Mouse (Mus musculus) spleen, postnatal 4 days (tissue): ENCODE measurements at regions not wholly inside any gene's neighbourhood (a gene's known extent, or its start where the extent isn't known, plus 50 kb on each side); places are given as distances from the start of the nearest gene placed in this dataset.
"Not testable (repeated sequence)": the region's sequence is repeated elsewhere in the genome, so short reads cannot be mapped to it uniquely, and the experiment has no call there.

ENCODE experiments used
- DNase-seq, 2 experiments: peaks; one replicate each; pipeline ENCODE4 v3.0.0; 2022; ENCODE audit warnings: low spot score in 2 of 2

DNA sequence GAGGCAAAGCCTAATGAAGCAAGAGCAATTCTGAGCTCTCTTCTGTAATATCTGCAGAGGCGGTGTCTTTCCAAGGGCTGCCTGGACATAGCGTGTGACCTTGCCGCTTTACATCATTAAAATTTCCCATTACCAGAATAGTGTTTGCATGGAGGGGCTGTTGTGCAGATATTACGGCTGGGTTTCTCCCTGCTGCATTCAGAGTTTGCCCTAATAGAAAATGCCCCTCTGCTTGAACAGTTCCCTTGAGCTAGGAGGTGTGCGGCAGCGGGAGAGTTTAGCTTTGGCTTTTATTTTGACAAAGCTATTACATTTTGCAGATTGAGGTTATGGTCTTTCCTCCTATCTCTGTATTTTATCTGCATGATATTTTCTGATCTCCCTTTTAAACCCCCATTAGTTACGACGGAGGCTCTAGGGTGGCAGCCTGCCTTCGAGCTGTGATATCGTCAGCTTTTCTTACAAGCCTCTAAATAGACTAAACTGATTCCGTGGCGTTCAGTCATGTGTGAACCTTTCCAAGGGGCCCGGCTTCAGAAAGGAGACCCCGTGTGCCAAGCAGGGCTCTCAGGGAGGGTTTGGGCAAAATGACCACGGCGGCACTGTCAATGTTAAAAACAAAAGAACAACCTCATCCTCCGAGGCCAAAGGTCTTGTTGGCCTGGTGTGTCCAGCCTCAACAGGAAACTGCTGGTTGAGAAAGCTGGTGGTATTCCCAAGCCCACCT is 182.2 kb upstream of the Pmfbp1 start:
- DNase-seq = no peak

DNA sequence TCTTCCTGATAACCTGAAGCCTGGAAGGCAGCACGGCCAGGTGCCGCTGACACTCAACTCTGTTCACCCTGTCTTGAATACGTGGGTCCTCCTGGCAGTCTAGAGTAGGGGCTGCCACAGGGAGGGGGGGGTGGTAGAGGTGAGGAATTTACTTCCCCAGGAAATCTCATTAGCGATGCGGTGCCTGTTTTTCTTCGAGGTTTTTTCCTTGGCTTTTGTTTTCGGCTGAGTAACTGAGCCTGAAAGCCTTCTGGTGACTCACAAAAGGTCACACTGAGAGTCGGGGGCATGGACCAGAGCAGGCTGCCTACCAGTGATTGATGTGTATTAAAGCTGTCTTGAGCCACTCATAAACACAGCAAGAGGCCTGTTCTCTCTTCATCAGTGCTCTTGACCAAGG is 181.1 kb upstream of the Pmfbp1 start:
- DNase-seq = no peak

DNA sequence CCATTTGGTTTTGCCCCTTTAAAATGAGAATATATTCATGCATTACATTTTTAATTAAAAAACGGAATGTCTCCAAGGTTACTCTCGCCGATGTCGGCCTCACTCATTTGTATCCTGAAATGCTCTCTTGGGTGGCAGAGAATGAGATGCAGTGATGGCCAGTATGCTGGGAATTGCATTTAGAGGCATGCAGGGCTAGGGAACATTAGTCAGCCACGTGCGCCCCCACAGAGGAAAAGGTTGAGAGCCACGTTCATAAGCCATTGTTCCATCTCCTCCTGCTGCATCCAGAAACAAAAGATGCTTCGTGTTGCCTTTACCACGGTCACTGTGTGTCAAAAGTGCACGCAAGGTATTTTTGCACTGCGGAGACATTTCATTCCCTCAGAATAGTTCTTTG is 172.9 kb upstream of the Pmfbp1 start:
- no peak for DNase-seq

DNA sequence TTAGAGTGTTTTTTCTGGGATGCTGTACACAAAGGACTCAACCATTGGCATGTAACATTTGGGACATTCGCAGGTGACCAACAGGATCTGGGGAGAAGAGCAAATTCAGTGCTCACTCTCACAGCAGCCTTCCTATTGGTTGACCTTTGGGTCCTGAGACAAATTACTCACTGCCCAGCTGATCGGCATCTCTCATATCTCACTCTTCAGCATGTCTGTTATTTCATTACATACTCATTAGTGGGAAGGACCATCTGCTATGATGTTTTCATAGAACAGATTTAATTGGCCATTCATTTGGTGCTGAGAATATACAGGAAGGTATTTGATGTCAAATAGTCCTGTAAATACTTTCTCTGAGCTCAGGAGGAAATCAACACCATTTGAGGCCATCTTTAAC is 170.5 kb upstream of the Pmfbp1 start:
- no peak for DNase-seq

DNA sequence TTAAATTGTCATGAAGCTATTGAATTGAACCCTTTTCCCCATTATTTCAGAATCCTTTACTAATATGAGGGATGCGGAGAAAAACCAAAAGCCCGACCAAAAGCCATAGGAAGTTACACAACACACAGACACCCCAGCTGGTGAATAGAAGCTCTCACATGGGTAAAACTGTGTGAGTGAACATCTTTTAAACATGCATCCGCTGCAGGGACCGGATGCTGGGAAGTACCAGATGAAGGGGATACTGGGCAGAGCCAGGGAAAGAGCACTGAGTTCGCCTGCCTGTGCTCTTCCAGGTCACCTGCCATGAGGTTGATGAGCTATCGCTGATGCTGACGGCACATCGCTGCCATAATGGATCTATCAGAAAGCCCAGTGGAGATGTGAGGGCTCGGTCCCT is 169.6 kb upstream of the Pmfbp1 start:
- no peak for DNase-seq

DNA sequence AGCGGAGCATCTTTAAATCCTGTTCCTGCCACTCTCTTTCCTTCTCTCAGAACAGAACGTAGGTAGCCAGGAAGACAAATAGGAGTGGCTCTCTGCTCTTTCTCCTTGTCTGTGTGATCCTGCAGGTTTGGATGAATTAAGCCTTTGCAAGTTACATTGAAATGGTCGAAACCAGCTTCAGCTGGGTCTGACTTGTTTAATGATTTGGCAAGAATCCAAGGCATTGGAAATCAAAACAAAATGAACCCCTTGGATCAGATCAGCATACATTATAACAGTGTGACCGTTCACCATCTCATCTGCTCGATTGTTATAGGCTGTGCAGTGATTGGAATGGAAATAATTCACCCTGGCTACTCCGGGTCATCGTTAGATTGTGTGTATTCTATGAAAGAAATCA is 157.6 kb upstream of the Pmfbp1 start:
- DNase-seq = no peak

DNA sequence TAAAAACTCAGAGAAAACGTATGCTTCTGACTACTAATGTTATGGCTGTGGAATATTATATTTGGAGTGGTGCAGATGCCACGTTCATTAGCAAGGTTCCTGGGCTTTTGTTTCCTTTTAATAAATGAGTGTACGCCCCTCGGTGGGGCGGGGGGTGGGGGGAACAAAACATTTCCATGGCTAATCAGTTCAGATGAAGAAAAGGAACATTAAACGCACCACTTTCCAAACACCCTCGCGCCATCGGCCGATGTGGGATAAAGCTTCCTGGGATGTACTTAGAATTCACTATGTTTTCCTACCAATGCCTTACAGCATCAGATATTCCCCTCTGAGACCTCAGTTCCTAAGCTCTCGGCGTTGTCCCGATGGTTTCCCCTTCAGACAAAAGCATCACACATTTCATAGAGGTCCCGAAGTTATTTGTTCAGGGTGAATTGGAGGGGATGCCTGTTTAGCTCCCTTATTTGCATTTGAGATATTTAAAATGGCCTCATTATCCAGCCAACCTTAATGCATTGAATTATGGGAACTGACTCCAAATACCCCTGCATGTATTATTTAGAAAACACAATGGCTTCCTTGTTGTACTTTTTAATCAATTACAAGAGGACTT is 155.5 kb upstream of the Pmfbp1 start:
- no peak for DNase-seq

DNA sequence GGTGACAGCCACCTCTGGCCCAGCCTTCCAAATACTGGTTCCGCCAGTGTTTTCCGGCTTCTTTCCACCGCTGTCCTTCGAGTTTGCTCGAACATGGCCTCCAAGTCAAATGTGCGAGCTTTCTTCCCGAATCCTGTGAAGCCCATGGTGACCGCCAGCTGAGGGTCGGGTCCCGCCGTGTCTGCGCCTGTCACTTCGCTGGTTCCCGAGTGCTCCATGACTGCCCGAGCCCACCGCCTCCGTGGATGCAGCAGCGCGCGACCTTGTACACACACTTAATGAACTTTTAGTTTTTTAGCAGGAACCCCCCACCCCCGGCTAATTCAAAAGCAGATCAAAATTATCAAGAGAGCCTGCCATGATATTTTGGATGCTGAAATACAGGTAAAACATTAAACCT is 153.2 kb upstream of the Pmfbp1 start:
- DNase-seq = not testable (repeated sequence)

DNA sequence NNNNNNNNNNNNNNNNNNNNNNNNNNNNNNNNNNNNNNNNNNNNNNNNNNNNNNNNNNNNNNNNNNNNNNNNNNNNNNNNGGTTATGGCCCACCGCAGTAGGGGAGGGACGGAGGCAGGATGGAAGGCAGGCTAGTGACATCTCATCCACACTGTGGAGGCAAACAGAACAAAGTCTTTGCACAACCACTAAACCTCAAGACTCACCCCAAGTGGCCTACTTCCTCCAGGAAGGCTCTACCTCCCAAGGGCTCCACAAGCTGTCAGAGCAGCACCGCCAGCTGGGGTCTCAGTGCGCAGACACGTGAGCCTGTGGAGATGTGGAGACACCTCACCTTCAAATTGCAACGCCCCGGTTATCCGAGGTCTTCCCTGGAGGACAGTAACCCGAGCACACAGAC is 138.7 kb upstream of the Pmfbp1 start:
- no peak for DNase-seq

DNA sequence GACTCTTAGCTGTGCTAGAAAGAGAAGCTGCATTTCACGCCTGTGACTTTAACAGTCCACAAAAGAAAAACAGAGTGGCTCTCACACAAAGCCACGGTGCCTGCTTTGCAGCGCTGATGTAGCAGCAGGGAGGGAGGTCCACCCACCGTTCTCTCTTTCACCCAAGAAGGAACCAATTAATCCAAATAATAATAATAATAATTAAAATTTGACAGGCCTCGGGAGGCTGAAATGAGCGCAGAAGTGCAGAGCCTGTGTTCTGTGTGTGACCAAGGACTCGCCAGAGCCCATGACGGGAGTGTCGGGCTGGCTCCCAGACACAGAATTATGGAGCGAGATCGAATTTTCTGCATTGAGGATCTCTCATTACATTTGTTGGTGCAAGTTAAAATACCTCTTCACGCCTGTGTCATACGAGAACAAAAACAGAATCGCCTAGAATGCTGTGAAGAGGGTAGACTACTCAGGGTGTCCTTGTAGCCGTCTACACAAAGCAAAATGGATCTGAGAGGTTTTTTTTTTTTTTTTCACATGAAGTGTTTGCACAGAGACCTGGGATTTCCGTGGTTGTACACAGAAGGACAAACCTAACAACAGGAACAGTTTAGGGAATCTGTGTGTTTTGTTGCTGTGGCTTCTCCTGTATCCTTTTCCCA is 134.3 kb upstream of the Pmfbp1 start:
- no peak for DNase-seq

DNA sequence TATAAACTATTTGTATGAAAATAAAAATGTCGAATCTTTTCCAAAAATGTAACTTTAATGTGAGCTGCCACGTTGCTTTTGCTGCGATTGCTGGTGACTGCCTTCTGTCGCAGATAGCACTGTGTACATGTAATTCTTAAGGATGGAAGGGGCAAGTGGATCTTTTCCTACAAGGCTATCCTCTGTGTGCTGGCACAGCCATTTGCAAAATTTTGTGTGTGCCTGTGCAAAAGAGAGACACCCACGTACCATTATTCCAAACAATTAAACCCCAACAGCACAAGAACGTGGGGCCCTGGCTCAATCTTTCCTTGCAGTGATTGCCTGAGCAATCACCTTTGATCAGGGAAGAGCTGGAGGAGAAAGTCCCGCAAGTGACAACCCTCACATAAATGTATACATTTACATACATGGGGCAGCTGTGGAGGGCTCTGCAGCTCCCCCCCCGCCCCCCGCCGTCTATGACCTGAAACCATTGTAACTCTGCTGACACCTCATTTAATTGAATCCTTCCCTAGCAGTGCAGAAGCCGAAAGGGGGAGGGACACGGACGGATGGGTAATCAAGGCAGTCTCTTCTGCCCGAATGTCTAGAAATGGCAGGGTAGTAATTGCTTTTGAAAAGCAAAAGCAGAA is 133.6 kb upstream of the Pmfbp1 start:
- DNase-seq = no peak

DNA sequence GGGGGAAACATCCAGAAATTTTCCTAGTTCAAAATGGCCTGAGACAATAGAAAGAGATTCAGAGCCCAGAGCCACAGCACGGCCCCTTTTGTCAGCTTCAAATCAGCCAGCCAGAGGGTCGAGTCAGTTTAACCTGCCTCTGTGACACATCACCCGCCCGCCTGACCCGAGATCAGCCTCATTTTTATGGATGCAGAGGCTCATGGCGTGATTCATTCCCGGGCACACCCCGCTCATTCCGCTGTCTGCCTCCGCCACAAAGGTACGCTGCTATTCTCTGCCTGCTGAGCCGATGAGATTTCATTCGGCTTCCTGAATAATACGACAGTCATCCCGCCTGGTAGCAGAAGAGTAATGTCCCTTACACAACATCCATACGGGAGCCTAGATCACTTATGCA is 132.9 kb upstream of the Pmfbp1 start:
- DNase-seq = no peak

DNA sequence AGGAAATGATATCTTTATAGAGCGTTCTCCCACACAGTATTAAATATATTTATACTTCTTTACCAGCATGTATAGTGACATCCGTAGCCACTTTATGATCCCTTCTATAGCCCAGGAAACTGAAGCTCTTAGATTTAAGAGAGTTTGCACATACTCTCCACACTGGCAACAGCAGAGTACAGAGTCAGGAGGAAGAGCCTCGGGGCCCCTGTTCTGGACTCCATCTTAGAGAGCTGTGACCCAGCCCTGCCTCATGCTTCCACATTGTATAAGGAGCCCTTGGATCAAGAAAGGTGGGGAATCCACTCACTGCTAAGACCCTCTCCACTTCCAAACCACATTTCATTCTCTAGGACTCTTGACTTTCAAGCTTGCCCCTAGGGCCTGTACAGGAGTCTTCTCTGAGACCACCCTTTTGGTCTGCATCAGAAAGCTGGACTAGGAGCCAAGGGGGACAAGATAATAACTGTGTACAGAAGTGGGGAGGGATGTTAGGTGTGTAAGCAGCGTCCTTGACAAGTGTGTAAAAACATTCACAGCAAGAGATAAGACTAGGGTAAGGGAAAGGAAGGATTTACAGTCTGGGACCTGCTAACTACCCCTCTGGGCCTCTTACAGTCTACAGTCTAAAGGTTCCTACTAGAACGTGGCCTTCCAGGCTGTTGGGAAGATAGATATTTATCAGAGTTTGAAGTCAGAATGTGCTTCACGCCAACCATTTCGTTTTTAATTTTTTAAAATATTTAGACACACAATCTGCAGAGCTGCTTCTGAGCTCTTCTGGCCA is 132.1 kb upstream of the Pmfbp1 start:
- DNase-seq = no peak

DNA sequence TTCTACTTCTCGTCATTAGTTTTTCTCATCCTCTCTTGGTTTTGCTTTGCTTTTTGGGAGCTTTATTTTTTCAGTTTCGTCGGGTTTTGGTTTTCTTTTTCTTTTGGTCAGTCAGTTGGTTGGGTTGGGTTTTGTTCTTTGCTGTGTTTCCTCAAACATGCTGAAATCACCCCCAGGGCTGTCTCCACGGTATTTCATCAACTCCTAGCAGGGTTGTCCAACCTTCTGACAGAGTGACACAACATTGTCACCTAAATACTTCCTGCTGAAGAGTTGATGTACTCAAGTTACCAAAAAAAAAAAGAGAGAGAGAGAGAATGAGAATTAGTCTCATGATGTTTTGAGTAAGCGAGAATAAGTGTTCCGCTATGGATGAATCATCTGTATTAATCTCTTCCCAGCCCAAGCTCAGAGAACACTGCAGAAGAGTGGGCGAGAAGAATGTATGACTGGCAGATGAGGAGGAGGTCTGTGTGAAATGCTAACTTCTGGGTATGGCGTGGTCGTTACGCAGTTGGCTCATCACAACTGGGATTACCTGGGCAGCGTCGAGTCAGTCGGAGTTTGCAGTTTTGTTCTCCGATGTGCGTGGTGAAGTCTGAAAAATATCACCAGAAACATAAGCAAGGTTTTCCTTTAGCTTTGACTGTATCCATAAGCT is 130.5 kb upstream of the Pmfbp1 start:
- no peak for DNase-seq

DNA sequence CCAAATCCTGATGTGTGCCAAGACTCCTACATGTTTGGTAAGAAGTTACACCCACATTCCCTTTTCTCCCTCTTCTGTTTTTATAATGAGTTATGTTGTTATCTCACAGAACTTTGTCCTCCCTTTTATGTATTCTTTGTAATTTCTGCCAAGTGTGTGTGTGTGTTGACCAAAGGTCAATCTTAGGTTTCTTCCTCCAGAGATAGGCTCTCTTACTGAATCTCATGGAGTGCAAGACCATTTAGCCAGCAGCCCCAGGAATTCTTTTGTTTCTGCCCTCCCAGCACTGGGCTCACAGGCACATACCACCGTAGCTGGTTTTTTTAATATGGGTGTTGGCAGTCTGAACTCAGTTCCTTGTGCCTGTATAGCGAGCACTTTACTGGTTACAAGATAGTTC is 119.8 kb upstream of the Pmfbp1 start:
- DNase-seq = no peak

DNA sequence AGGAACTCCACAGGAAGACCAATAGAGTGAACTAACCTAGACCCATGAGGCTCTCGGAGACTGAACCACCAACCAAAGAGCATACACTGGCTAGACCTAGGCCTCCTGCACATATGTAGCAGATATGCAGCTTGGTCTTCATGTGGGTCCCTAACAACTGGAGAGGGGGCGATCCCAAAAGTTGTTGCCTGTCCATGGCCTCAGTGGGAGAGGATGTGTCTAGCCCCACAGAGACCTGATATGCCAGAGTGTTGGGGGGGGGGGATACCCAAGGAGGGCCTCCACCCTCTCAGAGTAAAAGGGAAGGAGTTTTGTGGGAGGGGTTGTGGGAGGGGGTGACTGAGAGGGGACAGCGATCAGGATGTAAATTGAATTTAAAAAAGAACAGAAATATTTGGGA is 108.9 kb upstream of the Pmfbp1 start:
- DNase-seq = no peak

DNA sequence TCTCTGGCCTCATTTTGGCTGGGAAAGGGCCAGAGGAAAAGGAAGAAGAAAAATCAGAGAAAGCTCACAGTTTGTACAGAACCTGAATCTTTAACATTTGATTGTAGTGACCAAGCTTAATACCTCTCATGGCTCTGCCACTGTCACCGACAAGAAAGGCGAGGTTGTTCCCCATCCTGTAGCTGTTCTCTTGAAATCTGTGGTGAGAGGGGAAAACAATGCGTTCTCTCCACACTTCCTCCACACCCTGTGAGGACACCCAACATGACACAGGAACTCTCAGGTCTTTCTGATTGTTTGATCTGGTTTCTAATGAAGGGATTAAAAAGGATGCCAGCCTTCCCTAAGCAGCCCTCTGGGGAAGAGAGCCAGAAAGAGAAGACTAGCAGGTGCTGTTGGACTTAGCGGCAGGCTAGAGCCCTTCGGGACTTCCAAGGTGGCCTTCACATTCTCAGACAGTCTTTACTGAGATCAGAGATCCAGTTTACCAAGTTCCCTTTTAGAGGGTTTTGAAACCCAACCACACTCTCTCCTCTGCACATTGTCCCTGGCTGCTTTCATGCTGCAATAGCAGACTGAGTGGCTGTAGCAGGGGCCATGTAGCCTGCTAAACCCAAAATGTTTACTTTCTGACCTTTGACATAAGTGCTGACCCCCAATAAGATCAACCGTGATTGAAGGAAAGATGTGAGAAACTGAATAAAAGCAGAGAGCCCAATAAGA is 98.5 kb upstream of the Pmfbp1 start:
- DNase-seq = no peak

DNA sequence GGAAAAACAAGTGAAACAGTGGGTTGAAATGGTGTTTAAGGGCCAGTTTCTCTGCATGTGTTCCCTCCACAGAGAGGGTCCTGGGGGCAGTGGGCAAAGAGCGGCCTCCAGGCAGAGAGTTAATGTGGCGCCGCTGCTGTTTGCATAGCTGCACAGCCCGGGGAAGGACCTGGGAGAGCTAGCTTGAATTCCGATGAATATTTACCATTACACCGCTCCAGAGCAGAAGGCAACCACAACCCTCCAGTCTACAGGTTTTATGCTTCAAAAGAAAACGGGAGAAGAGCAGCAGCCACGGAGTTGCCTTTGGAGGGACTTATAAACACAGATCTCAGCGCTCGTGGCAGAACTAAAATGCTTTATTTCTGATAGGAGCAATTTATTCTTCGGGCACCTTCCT is 94.2 kb upstream of the Pmfbp1 start:
- DNase-seq = no peak

DNA sequence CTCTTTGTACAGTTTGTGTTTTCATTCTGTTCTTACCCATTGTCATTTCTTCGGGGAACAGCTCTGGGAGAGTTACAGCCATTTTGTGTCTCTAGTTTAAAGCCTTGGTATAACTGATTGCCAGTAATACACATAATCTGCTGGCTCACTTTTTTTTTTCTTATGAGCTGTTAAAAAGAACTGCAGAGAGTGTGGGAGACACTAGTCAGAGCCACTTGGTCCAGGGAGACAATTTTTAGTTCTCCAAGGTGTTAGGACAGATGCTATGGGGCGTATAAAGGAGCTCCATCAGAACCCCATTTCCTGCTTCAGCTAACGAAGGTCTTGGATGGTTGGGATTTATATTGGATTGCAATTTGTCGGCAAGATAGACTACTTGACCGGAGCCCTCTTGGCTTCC is 93.6 kb upstream of the Pmfbp1 start:
- no peak for DNase-seq

DNA sequence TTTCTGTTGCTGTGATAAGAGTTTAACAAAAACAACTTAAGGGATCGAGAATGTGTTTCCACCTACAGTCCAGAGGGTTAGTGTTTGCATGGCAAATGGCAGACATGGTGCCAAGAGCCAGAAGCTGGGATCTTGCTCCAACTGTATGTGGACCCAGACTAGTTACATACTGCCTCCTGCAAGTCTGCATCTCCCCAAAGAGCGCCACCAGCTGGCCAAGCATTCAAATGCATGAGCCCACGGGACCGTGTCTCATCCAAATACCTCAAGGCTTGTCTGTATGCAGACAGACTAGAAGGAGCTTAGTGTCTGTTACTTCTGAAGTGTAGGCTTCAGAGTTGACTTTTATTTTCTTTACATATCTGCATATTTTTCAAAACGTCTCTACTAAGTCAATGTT is 85.9 kb upstream of the Pmfbp1 start:
- DNase-seq = no peak

DNA sequence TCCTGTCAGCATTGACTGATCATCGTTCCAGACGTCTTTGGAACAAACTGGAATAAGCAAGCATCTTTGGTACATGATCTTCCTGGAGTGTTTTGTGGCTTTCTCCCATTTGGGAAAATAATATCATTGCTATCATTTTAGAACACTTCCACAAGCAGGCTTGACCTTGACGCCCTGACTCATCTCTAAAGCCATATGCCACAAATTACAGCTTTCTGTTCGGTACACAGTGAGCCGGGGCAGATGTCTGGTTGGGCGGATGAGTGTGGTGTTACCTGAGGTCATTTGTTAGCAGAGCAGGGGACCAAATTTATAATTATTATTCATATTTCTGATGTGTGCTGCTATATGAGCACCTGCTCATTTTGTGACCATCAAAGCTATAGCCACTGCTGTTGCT is 83.3 kb upstream of the Pmfbp1 start:
- DNase-seq = no peak
